Mouse (Mus musculus) olfactory bulb, adult 2 months (tissue): Measurements from ENCODE around the gene Zfp609. TPM values are rescaled to one million over a fixed set of nuclear protein-coding genes. Genes with fewer than 3 reads are reported as not detected.

ENCODE experiments used
- H3K27ac ChIP-seq: fragments of 200-500 bp; 2 replicates; pipeline ENCODE4 v1.5.1; 2012; ENCODE audit warnings: low read depth, low read length; ENCODE audit not compliant: insufficient read depth
- H3K4me1 ChIP-seq: fragments of 200-500 bp; 2 replicates; pipeline ENCODE4 v1.6.1; 2012; ENCODE audit warnings: low read length; ENCODE audit not compliant: control insufficient read depth, insufficient read depth
- H3K4me3 ChIP-seq: fragments of 200-500 bp; 2 replicates; pipeline ENCODE4 v1.5.1; 2012; ENCODE audit warnings: mild to moderate bottlenecking, low read depth, low read length, moderate library complexity; ENCODE audit not compliant: insufficient read depth
- CTCF ChIP-seq: fragments of 200-500 bp; IDR thresholded peaks from 2 replicates; pipeline ENCODE4 v1.5.1; 2012; ENCODE audit warnings: low read depth, mild to moderate bottlenecking, low read length, moderate library complexity; ENCODE audit not compliant: insufficient read depth
- POLR2A ChIP-seq: fragments of 200-500 bp; IDR thresholded peaks from 2 replicates; pipeline ENCODE4 v1.6.1; 2012; ENCODE audit warnings: mild to moderate bottlenecking, low read depth, low read length, moderate library complexity; ENCODE audit not compliant: insufficient read depth
- WGBS: fragments of 180-500 bp; shearing (Covaris S2); methylation state at CpG from one replicate; pipeline ENCODE4 v1.1.7; 2018; 5-methylcytosine and 5-hydroxymethylcytosine counted together
- polyA plus RNA-seq: library from polyadenylated mRNA; stranded (reverse); fragments of >200 nt; gene quantifications from 2 replicates; pipeline ENCODE4 v1.2.4, GENCODE M21; 2012; ENCODE audit warnings: low replicate concordance; ENCODE audit not compliant: missing spikeins, insufficient read depth, insufficient read length

The Zfp609 gene
- polyA plus RNA-seq, 1 experiment: not detected

- H3K27ac ChIP-seq: no peak overlapping the region
- H3K4me1 ChIP-seq: no peaks in the 10 kb centered on the region
- no peak for TF ChIP-seq POLR2A
- no peak for TF ChIP-seq CTCF
- no peak overlapping the region for H3K4me3 ChIP-seq
- 76% methylated on average over 2 of the region's 2 CpGs for WGBS
Measured at GRCm38 (mm10) chr9:65833230-65833629, 5.9 kb upstream of the Zfp609 start.

- H3K27ac ChIP-seq: no peak overlapping the region
- H3K4me1 ChIP-seq: peaks cover 2% of the 10 kb centered on the region; the same call in 1 of the 2 replicates
- TF ChIP-seq POLR2A (no peak), CTCF (no peak)
- H3K4me3 ChIP-seq: no peak overlapping the region
- 22% methylated on average over 2 of the region's 2 CpGs for WGBS
Measured at GRCm38 (mm10) chr9:65832041-65832440, 4.7 kb upstream of the Zfp609 start.

GRCm38 (mm10) chr9:65831164-65831563 is 3.8 kb upstream of the Zfp609 start:
- H3K27ac ChIP-seq: no peak overlapping the region
- 67% methylated on average over 4 of the region's 4 CpGs for WGBS
- no peak for TF ChIP-seq POLR2A
- no peak for TF ChIP-seq CTCF
- no peak overlapping the region for H3K4me3 ChIP-seq
- H3K4me1 ChIP-seq: peaks cover 5% of the 10 kb centered on the region; the same call in 1 of the 2 replicates

- Histone ChIP-seq H3K4me3 (no peak overlapping the region), H3K4me1 (peaks cover 8% of the 10 kb centered on the region; the same call in 1 of the 2 replicates), H3K27ac (no peak overlapping the region)
- TF ChIP-seq CTCF: no peak
- no peak for TF ChIP-seq POLR2A
- 44% methylated on average over 4 of the region's 4 CpGs for WGBS
Measured at GRCm38 (mm10) chr9:65830255-65830654, 2.9 kb upstream of the Zfp609 start.

GRCm38 (mm10) chr9:65829410-65829809 is 2.0 kb upstream of the Zfp609 start:
- H3K27ac ChIP-seq: no peak overlapping the region
- H3K4me3 ChIP-seq: no peak overlapping the region
- TF ChIP-seq POLR2A (no peak), CTCF (no peak)
- 64% methylated on average over 2 of the region's 2 CpGs for WGBS
- peaks cover 8% of the 10 kb centered on the region; the same call in 1 of the 2 replicates for H3K4me1 ChIP-seq

GRCm38 (mm10) chr9:65828511-65828910 is 1.1 kb upstream of the Zfp609 start:
- no peak overlapping the region for H3K27ac ChIP-seq
- no peak for TF ChIP-seq CTCF
- TF ChIP-seq POLR2A: no peak
- 42% methylated on average over 3 of the region's 3 CpGs for WGBS
- H3K4me3 ChIP-seq: no peak overlapping the region
- peaks cover 11% of the 10 kb centered on the region for H3K4me1 ChIP-seq

GRCm38 (mm10) chr9:65828016-65828403 is 646 bp upstream of the Zfp609 start:
- H3K4me1 ChIP-seq: peaks cover 11% of the 10 kb centered on the region
- H3K27ac ChIP-seq: no peak overlapping the region
- WGBS: 3% methylated on average over 13 of the region's 13 CpGs
- TF ChIP-seq CTCF (no peak), POLR2A (no peak)
- H3K4me3 ChIP-seq: peak overlapping the region; percentile 100

GRCm38 (mm10) chr9:65826588-65827343 is 598 bp downstream of the Zfp609 start:
- H3K4me3 ChIP-seq: peak overlapping the region; percentile 100
- no peak for TF ChIP-seq CTCF
- 0 out of 2 replicates have a peak, but pooled peaks have one; percentile 9 for TF ChIP-seq POLR2A
- H3K27ac ChIP-seq: peak overlapping the region; percentile 60
- peaks cover 13% of the 10 kb centered on the region for H3K4me1 ChIP-seq
- WGBS: under 1% methylated on average over 30 of the region's 31 CpGs

GRCm38 (mm10) chr9:65826226-65826587 is 1.2 kb downstream of the Zfp609 start:
- Histone ChIP-seq H3K4me1 (peaks cover 13% of the 10 kb centered on the region), H3K27ac (peak overlapping the region; percentile 60), H3K4me3 (peak overlapping the region; percentile 100)
- TF ChIP-seq CTCF (no peak), POLR2A (no peak)
- WGBS: 4% methylated on average over 4 of the region's 4 CpGs
